Mouse (Mus musculus) kidney, postnatal 0 days (tissue): ENCODE data around the gene Chaf1a. TPM values are rescaled to one million over a fixed set of nuclear protein-coding genes. Genes with fewer than 3 reads are reported as not detected.

Experiments
- ATAC-seq: fragments of 200-750 bp; cut with Nextera tagmentation; replicated peaks from 2 replicates; pipeline ENCODE4 v1.8.0; 2017; ENCODE audit warnings: low read depth, moderate number of reproducible peaks, moderate TSS enrichment, moderate library complexity; ENCODE audit not compliant: low FRiP score
- DNase-seq: peaks from one replicate; pipeline ENCODE4 v3.0.0-alpha.2; 2016; ENCODE audit warnings: low spot score
- H3K27ac ChIP-seq: fragments of 300-500 bp; sonication (generic); 2 replicates; pipeline ENCODE4 v1.5.1; 2014; ENCODE audit warnings: mild to moderate bottlenecking
- H3K27me3 ChIP-seq: fragments of 300-500 bp; sonication (generic); 2 replicates; pipeline ENCODE4 v1.6.1; 2014; ENCODE audit warnings: low read length, mixed read lengths; ENCODE audit not compliant: insufficient read depth
- H3K36me3 ChIP-seq: fragments of 300-500 bp; sonication (generic); 2 replicates; pipeline ENCODE4 v1.6.1; 2014; ENCODE audit warnings: low read length, mixed read lengths; ENCODE audit not compliant: insufficient read depth
- H3K4me1 ChIP-seq: fragments of 300-500 bp; sonication (generic); replicated peaks from 2 replicates; pipeline ENCODE4 v1.6.1; 2014; ENCODE audit warnings: antibody characterized with exemption, low read length, mixed read lengths; ENCODE audit not compliant: insufficient read depth
- H3K4me2 ChIP-seq: fragments of 300-500 bp; sonication (generic); 2 replicates; pipeline ENCODE4 v1.6.1; 2014; ENCODE audit warnings: mild to moderate bottlenecking, low read length, moderate library complexity, mixed read lengths
- H3K4me3 ChIP-seq: fragments of 300-500 bp; sonication (generic); replicated peaks from 2 replicates; pipeline ENCODE4 v1.5.1; 2014; ENCODE audit warnings: low read depth, low read length
- H3K9ac ChIP-seq: fragments of 300-500 bp; sonication (generic); 2 replicates; pipeline ENCODE4 v1.6.1; 2014; ENCODE audit warnings: low read depth, low read length
- H3K9me3 ChIP-seq: fragments of 300-500 bp; sonication (generic); replicated peaks from 2 replicates; pipeline ENCODE4 v1.6.1; 2016; ENCODE audit warnings: low read length, inconsistent platforms, mixed read lengths
- CTCF ChIP-seq: IDR thresholded peaks from 2 replicates; pipeline ENCODE4 v1.5.1; 2016; ENCODE audit warnings: antibody characterized with exemption, low read depth, mild to moderate bottlenecking, moderate library complexity
- WGBS: fragments of 180-500 bp; shearing (Covaris S2); extraction: QIAGEN DNeasy Blood & Tissue Kit; methylation state at CpG from one replicate; pipeline ENCODE4 v1.1.7; 2014; 5-methylcytosine and 5-hydroxymethylcytosine counted together
- polyA plus RNA-seq: library from polyadenylated mRNA; unstranded; fragments of >200 nt; fragmentation: Nextera tagmentation; extraction: Ambion mirVana; gene quantifications from 2 replicates; pipeline ENCODE4 v1.2.1, GENCODE M21; 2015

The Chaf1a gene
- polyA plus RNA-seq, 1 experiment from 2014 or later = 11.1 TPM

- Histone ChIP-seq H3K4me1 (no peaks in the 10 kb centered on the region), H3K9me3 (no peaks in the 10 kb centered on the region), H3K27ac (no peak overlapping the region), H3K36me3 (0 out of 2 replicates have a peak, but pooled peaks cover 4% of the 10 kb centered on the region), H3K4me3 (no peak overlapping the region), H3K9ac (0 out of 2 replicates have a peak overlapping the region, but pooled peaks have one; percentile 8), H3K27me3 (no peaks in the 10 kb centered on the region), H3K4me2 (no peak overlapping the region)
- ATAC-seq (no peak), DNase-seq (no peak)
- 83% methylated on average over 6 of the region's 6 CpGs for WGBS
- no peak for TF ChIP-seq CTCF
Observed at GRCm38 (mm10) chr17:56108334-56109044, 68.2 kb downstream of the Chaf1a start.

- Histone ChIP-seq H3K27ac (no peak within 1 kb of the TSS), H3K4me2 (no peak within 1 kb of the TSS), H3K36me3 (no peaks in the 10 kb centered on the region), H3K4me3 (no peak within 1 kb of the TSS), H3K27me3 (no peaks in the 10 kb centered on the region), H3K9ac (no peak within 1 kb of the TSS), H3K4me1 (no peaks in the 10 kb centered on the region), H3K9me3 (no peaks in the 10 kb centered on the region)
- peak; percentile 30 for ATAC-seq
- TF ChIP-seq CTCF = no peak
- no peak for DNase-seq
- WGBS = 61% methylated on average over 10 of the region's 10 CpGs
Observed at GRCm38 (mm10) chr17:56109219-56110051, 69.2 kb downstream of the Chaf1a start, which contains the start of gene Plin4. Gene Plin4 (minus strand): TSS chr17:56109803.

GRCm38 (mm10) chr17:56110571-56110970, 70.3 kb downstream of the Chaf1a start:
- no peaks in the 10 kb centered on the region for H3K4me1 ChIP-seq
- no peak for DNase-seq
- no peaks in the 10 kb centered on the region for H3K9me3 ChIP-seq
- no peak overlapping the region for H3K9ac ChIP-seq
- ATAC-seq = no peak
- WGBS = 78% methylated on average over 4 of the region's 4 CpGs
- no peak overlapping the region for H3K4me3 ChIP-seq
- H3K36me3 ChIP-seq = no peaks in the 10 kb centered on the region
- no peak overlapping the region for H3K4me2 ChIP-seq
- TF ChIP-seq CTCF = no peak
- no peak overlapping the region for H3K27ac ChIP-seq
- H3K27me3 ChIP-seq = no peaks in the 10 kb centered on the region

GRCm38 (mm10) chr17:56111021-56111420, 70.8 kb downstream of the Chaf1a start:
- 50% methylated on average over 1 of the region's 1 CpGs for WGBS
- Histone ChIP-seq H3K4me3 (no peak overlapping the region), H3K27me3 (no peaks in the 10 kb centered on the region), H3K27ac (no peak overlapping the region), H3K9ac (no peak overlapping the region), H3K4me1 (no peaks in the 10 kb centered on the region), H3K9me3 (no peaks in the 10 kb centered on the region), H3K4me2 (no peak overlapping the region), H3K36me3 (no peaks in the 10 kb centered on the region)
- TF ChIP-seq CTCF = no peak
- no peak for ATAC-seq
- DNase-seq = no peak

- 44% methylated on average over 5 of the region's 5 CpGs for WGBS
- Histone ChIP-seq H3K9me3 (no peaks in the 10 kb centered on the region), H3K4me3 (no peak overlapping the region), H3K9ac (no peak overlapping the region), H3K36me3 (no peaks in the 10 kb centered on the region), H3K4me2 (no peak overlapping the region), H3K4me1 (no peaks in the 10 kb centered on the region), H3K27me3 (no peaks in the 10 kb centered on the region), H3K27ac (no peak overlapping the region)
- TF ChIP-seq CTCF = peak; percentile 85
- DNase-seq (peak; percentile 79), ATAC-seq (no peak)
Observed at GRCm38 (mm10) chr17:56111864-56112263, 71.6 kb downstream of the Chaf1a start.

GRCm38 (mm10) chr17:56112743-56113142, 72.5 kb downstream of the Chaf1a start:
- Histone ChIP-seq H3K27ac (no peak overlapping the region), H3K9ac (no peak overlapping the region), H3K36me3 (no peaks in the 10 kb centered on the region), H3K4me1 (peaks cover 6% of the 10 kb centered on the region; the same call in 1 of the 2 replicates), H3K4me3 (no peak overlapping the region), H3K4me2 (no peak overlapping the region), H3K27me3 (no peaks in the 10 kb centered on the region), H3K9me3 (no peaks in the 10 kb centered on the region)
- WGBS = 68% methylated on average over 3 of the region's 3 CpGs
- TF ChIP-seq CTCF = no peak
- ATAC-seq = no peak
- DNase-seq = no peak
